Mouse (Mus musculus): ENCODE measurements around the gene Cfl1.
A peak's percentile ranks its signal among the peaks of the same experiment; 100 is the strongest.

Cfl1 gene

DNA sequence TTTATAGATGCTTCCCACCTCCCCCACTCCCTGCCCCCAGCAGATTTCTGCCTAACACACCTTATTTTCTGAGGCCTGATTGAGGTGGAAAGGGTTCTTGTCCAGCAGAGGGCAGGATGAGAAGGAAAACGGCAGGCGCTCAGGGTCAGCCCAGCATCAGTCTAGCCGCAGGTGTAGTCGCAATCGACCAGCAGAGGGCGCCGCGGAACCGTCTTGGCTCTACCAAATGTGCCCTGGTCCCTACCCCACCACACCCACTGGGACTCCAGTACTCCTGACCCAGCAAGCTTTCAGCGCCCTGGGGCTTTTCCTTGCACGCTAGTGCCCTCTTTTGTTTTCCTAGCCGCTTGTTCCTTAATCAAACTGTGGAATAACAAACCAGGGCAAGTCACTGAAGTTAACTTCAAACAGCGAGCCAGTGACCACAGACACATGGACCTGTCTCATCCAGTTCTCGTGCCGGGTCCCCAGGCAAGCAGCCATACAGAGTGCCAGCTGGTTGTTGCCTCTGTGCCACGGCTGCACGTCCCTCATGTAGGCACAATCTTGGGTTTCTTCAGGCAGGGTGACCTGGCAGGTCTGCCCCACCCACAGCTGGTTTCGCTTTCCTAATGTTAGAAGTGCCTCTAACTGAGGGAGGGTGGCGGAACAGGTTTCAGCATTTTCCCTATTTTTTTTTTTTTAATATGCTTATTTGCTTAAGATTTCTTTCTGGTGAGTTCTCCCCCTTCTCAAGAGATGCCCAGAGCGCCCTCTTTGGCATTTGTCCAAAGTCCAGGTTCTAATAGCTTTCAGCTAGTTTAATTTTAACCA lies 39.3 kb downstream of the Cfl1 start:
- DNase-seq (ENCODE audit: low spot score): peak; percentile 89

DNA sequence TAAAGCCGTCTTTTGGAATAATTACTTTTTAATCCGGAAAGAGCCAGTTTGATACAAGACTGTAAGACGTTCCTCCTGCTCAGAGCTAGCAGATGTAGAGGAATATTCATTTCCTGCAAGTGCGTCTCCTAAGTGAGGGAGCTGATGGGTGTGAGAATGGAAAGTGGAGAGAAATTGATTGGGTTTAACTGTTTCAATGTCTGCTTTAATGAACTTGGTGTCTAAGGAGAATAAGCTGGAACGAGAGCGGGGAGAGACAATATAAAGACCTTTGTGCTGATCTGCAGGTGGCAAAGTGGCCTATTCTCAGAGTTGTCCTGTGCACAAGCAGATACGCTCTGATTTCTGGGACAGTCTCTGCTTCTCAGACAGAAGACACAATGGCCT lies 39.9 kb downstream of the Cfl1 start:
- DNase-seq (ENCODE audit: low spot score): no peak

DNA sequence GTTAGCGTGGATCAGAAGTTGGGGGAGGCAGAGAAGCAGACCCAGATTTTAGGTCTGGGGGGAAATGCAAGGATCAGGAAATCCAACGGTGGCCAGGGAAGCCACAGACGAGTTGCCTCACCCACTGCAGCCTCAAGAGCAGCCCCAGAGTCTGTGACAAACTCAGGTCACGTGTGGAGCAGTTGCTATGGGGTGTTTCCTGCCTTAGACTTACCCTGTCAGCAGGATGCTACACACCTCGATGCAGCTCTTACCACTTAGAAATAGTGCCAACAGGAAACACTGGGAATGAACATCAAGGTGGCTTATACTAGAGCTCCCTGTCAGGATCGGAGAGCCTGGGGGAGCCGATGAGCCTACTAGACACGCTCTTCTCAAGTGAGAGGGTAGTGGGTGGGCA lies 42.3 kb downstream of the Cfl1 start:
- DNase-seq (ENCODE audit: low spot score): no peak

DNA sequence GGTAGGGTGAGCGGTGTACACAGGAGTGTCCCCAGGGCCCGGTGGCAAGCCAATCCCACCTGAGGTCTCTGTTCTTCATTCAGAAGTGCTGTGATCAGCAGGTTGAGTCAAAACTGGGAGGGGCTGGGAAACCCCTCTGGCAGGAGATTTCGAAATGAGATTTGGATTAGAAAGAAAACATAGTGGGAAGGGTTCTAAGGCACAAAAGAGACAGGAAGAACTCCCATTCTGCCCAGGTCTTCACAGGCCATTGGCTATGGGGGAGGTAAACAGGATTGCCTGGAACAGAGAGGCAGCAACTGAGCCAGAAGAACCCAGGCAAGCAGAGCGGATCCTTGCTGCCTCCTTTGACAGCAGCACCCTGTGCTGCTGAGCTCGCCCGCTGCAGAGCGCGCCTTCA lies 48.5 kb downstream of the Cfl1 start:
- no peak for DNase-seq (ENCODE audit: low spot score)

DNA sequence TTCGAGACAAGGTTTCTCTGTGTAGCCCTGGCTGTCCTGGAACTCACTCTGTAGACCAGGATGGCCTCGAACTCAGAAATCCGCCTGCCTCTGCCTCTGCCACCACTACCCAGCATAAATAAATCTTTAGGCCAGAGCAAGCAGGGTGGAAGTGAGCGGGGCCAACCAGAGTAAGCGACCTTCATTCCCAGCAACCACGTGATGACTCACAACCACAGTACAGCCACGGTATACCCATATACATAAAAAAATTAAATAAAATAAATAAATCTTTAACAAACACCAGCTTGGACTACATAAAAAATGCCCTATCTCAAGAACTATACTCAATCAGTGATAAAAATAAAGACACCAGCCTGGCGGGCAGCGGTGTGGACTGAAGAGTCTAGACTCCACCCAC lies 53.1 kb downstream of the Cfl1 start:
- no peak for DNase-seq (ENCODE audit: low spot score)

DNA sequence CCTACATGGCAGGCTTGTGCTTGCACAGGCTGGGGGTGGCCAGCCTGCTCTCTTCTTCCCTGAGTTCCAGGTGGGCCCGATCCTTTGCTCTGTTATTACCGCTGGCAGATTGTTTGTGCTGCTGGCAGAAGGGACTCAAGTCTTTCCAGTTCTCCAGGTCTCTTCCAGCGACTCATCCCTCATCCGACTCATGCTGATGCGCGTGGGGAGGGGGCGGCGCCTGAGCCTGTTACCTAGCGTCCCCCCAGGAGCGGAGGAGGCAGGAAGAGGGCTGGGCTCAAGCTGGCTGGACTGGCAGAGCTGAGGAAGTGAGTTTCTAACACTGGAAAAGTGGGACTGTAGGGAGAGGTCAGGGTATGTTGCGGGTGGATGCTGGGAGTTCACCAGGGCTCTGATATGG lies 53.8 kb downstream of the Cfl1 start:
- DNase-seq (ENCODE audit: low spot score): no peak

Measured in testis, postnatal 14 days (tissue).